Mouse (Mus musculus) neural tube, embryonic 11.5 days (tissue): ENCODE results near the gene Thrb. TPM values are rescaled to one million over a fixed set of nuclear protein-coding genes. Genes with fewer than 3 reads are reported as not detected.

ENCODE experiments used
- ATAC-seq: fragments of 200-750 bp; cut with Nextera tagmentation; 2 replicates; pipeline ENCODE4 v1.8.0; 2017; ENCODE audit warnings: moderate number of reproducible peaks, mild to moderate bottlenecking, moderate TSS enrichment, moderate library complexity; ENCODE audit not compliant: insufficient read depth, low FRiP score, low TSS enrichment
- DNase-seq: peaks from one replicate; pipeline ENCODE4 v3.0.0-alpha.2; 2015; ENCODE audit warnings: low spot score
- H3K27ac ChIP-seq: fragments of 300-500 bp; sonication (generic); 2 replicates; pipeline ENCODE4 v1.5.1; 2014; ENCODE audit warnings: low read depth, mild to moderate bottlenecking, low read length
- H3K27me3 ChIP-seq: fragments of 300-500 bp; sonication (generic); 2 replicates; pipeline ENCODE4 v1.6.1; 2014; ENCODE audit warnings: mild to moderate bottlenecking, low read length, mixed read lengths; ENCODE audit not compliant: control insufficient read depth, insufficient read depth
- H3K36me3 ChIP-seq: fragments of 300-500 bp; sonication (generic); 2 replicates; pipeline ENCODE4 v1.6.1; 2014; ENCODE audit warnings: mild to moderate bottlenecking, low read length, moderate library complexity, mixed read lengths; ENCODE audit not compliant: control insufficient read depth, insufficient read depth
- H3K4me1 ChIP-seq: fragments of 300-500 bp; sonication (generic); 2 replicates; pipeline ENCODE4 v1.6.1; 2014; ENCODE audit warnings: low read length, mixed read lengths; ENCODE audit not compliant: control insufficient read depth, insufficient read depth
- H3K4me2 ChIP-seq: fragments of 300-500 bp; sonication (generic); 2 replicates; pipeline ENCODE4 v1.6.1; 2014; ENCODE audit warnings: low read depth, mild to moderate bottlenecking, moderate library complexity
- H3K4me3 ChIP-seq: fragments of 300-500 bp; sonication (generic); 2 replicates; pipeline ENCODE4 v1.5.1; 2014; ENCODE audit warnings: low read depth, low read length
- H3K9ac ChIP-seq: fragments of 300-500 bp; sonication (generic); 2 replicates; pipeline ENCODE4 v1.6.1; 2014; ENCODE audit warnings: mild to moderate bottlenecking, low read length
- H3K9me3 ChIP-seq: fragments of 300-500 bp; sonication (generic); 2 replicates; pipeline ENCODE4 v1.6.1; 2016; ENCODE audit warnings: low read length; ENCODE audit not compliant: control insufficient read depth
- WGBS: fragments of 180-500 bp; shearing (Covaris S2); extraction: QIAGEN DNeasy Blood & Tissue Kit; methylation state at CpG from one replicate; pipeline ENCODE4 v1.1.7; 2014; 5-methylcytosine and 5-hydroxymethylcytosine counted together
- polyA plus RNA-seq: library from polyadenylated mRNA; unstranded; fragments of >200 nt; fragmentation: Nextera tagmentation; extraction: Ambion mirVana; gene quantifications from 2 replicates; pipeline ENCODE4 v1.2.1, GENCODE M21; 2014

Gene Thrb
- polyA plus RNA-seq, 1 experiment from 2014 or later, result 0.49 TPM

- Histone ChIP-seq H3K4me2 (no peak overlapping the region), H3K27me3 (no peaks in the 10 kb centered on the region), H3K36me3 (no peaks in the 10 kb centered on the region), H3K4me1 (no peaks in the 10 kb centered on the region; the same call in 1 of the 2 replicates), H3K9ac (no peak overlapping the region), H3K9me3 (no peaks in the 10 kb centered on the region), H3K27ac (no peak overlapping the region), H3K4me3 (no peak overlapping the region)
- DNase-seq (no peak), ATAC-seq (no peak)
- WGBS, result 81% methylated on average over 4 of the region's 4 CpGs
Measured at GRCm38 (mm10) chr14:17727878-17728277, 67.8 kb downstream of the Thrb start.

GRCm38 (mm10) chr14:17728889-17729288 is 68.8 kb downstream of the Thrb start:
- no peak for DNase-seq
- WGBS, result 86% methylated on average over 2 of the region's 2 CpGs
- no peak for ATAC-seq
- Histone ChIP-seq H3K4me1 (no peaks in the 10 kb centered on the region; the same call in 1 of the 2 replicates), H3K4me3 (no peak overlapping the region), H3K9me3 (no peaks in the 10 kb centered on the region), H3K9ac (no peak overlapping the region), H3K27ac (no peak overlapping the region), H3K27me3 (no peaks in the 10 kb centered on the region), H3K4me2 (no peak overlapping the region), H3K36me3 (no peaks in the 10 kb centered on the region)

GRCm38 (mm10) chr14:17731020-17731419 is 71.0 kb downstream of the Thrb start:
- H3K9me3 ChIP-seq, result no peaks in the 10 kb centered on the region
- DNase-seq, result peak; percentile 13
- 2% methylated on average over 2 of the region's 2 CpGs for WGBS
- H3K27ac ChIP-seq, result no peak overlapping the region
- no peak for ATAC-seq
- no peak overlapping the region for H3K4me3 ChIP-seq
- no peaks in the 10 kb centered on the region for H3K36me3 ChIP-seq
- no peak overlapping the region for H3K9ac ChIP-seq
- H3K4me1 ChIP-seq, result no peaks in the 10 kb centered on the region; the same call in 1 of the 2 replicates
- no peak overlapping the region for H3K4me2 ChIP-seq
- H3K27me3 ChIP-seq, result no peaks in the 10 kb centered on the region

- no peaks in the 10 kb centered on the region for H3K9me3 ChIP-seq
- no peak for ATAC-seq
- H3K9ac ChIP-seq, result no peak overlapping the region
- H3K36me3 ChIP-seq, result no peaks in the 10 kb centered on the region
- no peak overlapping the region for H3K4me2 ChIP-seq
- no peak for DNase-seq
- no peak overlapping the region for H3K27ac ChIP-seq
- no peaks in the 10 kb centered on the region; the same call in 1 of the 2 replicates for H3K4me1 ChIP-seq
- WGBS, result 85% methylated on average over 2 of the region's 2 CpGs
- H3K27me3 ChIP-seq, result no peaks in the 10 kb centered on the region
- H3K4me3 ChIP-seq, result no peak overlapping the region
Measured at GRCm38 (mm10) chr14:17733077-17733778, 73.2 kb downstream of the Thrb start.

- H3K27ac ChIP-seq, result no peak overlapping the region
- DNase-seq (no peak), ATAC-seq (no peak)
- H3K36me3 ChIP-seq, result no peaks in the 10 kb centered on the region
- no peaks in the 10 kb centered on the region for H3K9me3 ChIP-seq
- WGBS, result 72% methylated on average over 2 of the region's 2 CpGs
- no peak overlapping the region for H3K4me3 ChIP-seq
- H3K9ac ChIP-seq, result no peak overlapping the region
- H3K4me2 ChIP-seq, result no peak overlapping the region
- no peaks in the 10 kb centered on the region for H3K27me3 ChIP-seq
- no peaks in the 10 kb centered on the region; the same call in 1 of the 2 replicates for H3K4me1 ChIP-seq
Measured at GRCm38 (mm10) chr14:17733779-17734137, 73.7 kb downstream of the Thrb start.

- no peak for ATAC-seq
- Histone ChIP-seq H3K4me3 (no peak overlapping the region), H3K27me3 (no peaks in the 10 kb centered on the region), H3K4me2 (no peak overlapping the region), H3K9me3 (no peaks in the 10 kb centered on the region), H3K9ac (no peak overlapping the region), H3K36me3 (no peaks in the 10 kb centered on the region), H3K27ac (no peak overlapping the region), H3K4me1 (no peaks in the 10 kb centered on the region; the same call in 1 of the 2 replicates)
- DNase-seq, result no peak
- 87% methylated on average over 6 of the region's 6 CpGs for WGBS
Measured at GRCm38 (mm10) chr14:17735440-17735839, 75.4 kb downstream of the Thrb start.

GRCm38 (mm10) chr14:17740903-17741302 is 80.8 kb downstream of the Thrb start:
- DNase-seq, result peak; percentile 33
- 43% methylated on average over 3 of the region's 3 CpGs for WGBS

GRCm38 (mm10) chr14:17742264-17742663 is 82.2 kb downstream of the Thrb start:
- 74% methylated on average over 2 of the region's 2 CpGs for WGBS
- Histone ChIP-seq H3K9ac (no peak overlapping the region), H3K4me3 (no peak overlapping the region), H3K9me3 (no peaks in the 10 kb centered on the region), H3K36me3 (no peaks in the 10 kb centered on the region), H3K4me2 (no peak overlapping the region), H3K27me3 (no peaks in the 10 kb centered on the region), H3K4me1 (no peaks in the 10 kb centered on the region), H3K27ac (no peak overlapping the region)
- DNase-seq (no peak), ATAC-seq (no peak)

More at GRCm38 (mm10) chr14:17740903-17741302, 80.8 kb downstream of the Thrb start:
- Histone ChIP-seq H3K4me1 (no peaks in the 10 kb centered on the region), H3K27ac (no peak overlapping the region), H3K27me3 (no peaks in the 10 kb centered on the region), H3K9ac (no peak overlapping the region), H3K36me3 (no peaks in the 10 kb centered on the region), H3K4me3 (no peak overlapping the region), H3K4me2 (no peak overlapping the region), H3K9me3 (no peaks in the 10 kb centered on the region)
- ATAC-seq, result no peak
